Mouse (Mus musculus): ENCODE measurements around the gene Tmco4. TPM values are rescaled to one million over a fixed set of nuclear protein-coding genes. Genes with fewer than 3 reads are reported as not detected.
A peak's percentile ranks its signal among the peaks of the same experiment; 100 is the strongest.
"Not testable (repeated sequence)": the region's sequence is repeated elsewhere in the genome, so short reads cannot be mapped to it uniquely, and the experiment has no call there.

The Tmco4 gene
- polyA plus RNA-seq, 1 experiment from 2014 or later = 1.8 TPM

DNA sequence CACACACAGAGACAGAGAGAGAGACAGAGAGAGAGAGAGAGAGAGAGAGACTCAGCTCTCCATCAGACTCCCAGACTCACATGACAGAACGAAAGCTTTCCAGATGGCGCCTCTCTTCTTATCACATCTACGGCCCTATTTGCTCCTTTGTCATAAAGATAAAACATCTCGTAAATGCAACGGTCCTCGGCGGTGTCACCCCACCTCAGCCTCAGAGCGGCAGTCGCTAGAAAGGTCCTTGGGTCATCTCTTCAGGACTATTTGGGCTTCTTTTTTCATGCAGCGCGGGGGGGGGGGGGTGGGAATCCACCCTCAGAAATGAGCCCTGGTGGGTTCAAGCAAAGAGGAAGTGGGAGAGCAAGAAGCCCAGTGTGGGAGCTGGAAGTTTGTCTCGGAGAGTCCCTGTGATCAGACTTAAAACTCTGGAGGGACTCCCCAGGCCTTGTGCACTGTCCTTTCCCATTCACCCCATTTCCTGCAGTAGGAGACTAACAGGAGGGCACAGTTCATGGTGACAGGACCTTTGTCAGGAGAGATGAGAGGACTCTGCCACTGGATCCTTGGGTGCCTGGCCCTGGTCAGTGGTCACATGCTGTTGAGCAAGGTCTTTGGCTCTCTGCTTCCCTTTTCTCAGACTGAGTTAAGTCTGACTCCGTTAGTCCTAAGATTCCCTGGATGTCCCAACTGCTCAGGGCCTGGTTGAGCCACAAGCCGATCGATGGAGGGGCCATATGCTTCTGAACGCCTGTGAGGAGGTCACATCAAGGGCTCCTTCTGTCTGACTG lies 3.7 kb upstream of the Tmco4 start:
- WGBS = 76% methylated on average over 16 of the region's 16 CpGs
- H3K4me1 ChIP-seq (ENCODE audit: control insufficient read depth, insufficient read depth, low read depth, low read length) = peaks cover 18% of the 10 kb centered on the region
- H3K27me3 ChIP-seq (replicated peaks; ENCODE audit: control insufficient read depth, insufficient read depth, low read length) = peaks cover 2% of the 10 kb centered on the region; the same call in 1 of the 2 replicates
- no peak overlapping the region for H3K4me2 ChIP-seq (ENCODE audit: low read length)
- ATAC-seq = no peak
- no peaks in the 10 kb centered on the region for H3K9me3 ChIP-seq (ENCODE audit: control insufficient read depth, low read length)
- no peak overlapping the region for H3K27ac ChIP-seq (ENCODE audit: low read depth, low read length)
- no peaks in the 10 kb centered on the region for H3K36me3 ChIP-seq (ENCODE audit: control insufficient read depth, insufficient read depth, low read length)
- H3K9ac ChIP-seq (ENCODE audit: low read depth, low read length) = no peak overlapping the region
- H3K4me3 ChIP-seq (ENCODE audit: low read length) = no peak overlapping the region

DNA sequence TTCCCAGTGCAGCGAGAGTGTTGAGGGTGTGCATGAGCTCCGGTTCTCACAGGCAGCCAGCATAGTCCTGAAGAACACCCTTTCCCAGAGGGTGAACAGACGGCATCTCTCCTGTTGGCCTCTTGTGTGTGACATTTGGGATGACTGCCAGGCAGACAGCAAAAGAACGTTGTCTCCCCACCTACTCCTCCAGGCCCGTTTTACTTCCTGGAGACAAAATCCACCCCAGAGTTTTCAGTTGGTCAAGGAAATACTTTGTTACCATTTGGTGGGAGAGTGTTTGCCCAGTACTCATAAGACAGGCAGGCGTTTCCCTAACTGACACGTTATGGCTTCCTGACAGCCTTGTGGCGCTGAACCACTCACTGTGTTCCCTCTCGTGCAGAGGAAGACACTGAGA lies 3.0 kb upstream of the Tmco4 start:
- WGBS = 62% methylated on average over 9 of the region's 9 CpGs
- ATAC-seq = no peak

DNA sequence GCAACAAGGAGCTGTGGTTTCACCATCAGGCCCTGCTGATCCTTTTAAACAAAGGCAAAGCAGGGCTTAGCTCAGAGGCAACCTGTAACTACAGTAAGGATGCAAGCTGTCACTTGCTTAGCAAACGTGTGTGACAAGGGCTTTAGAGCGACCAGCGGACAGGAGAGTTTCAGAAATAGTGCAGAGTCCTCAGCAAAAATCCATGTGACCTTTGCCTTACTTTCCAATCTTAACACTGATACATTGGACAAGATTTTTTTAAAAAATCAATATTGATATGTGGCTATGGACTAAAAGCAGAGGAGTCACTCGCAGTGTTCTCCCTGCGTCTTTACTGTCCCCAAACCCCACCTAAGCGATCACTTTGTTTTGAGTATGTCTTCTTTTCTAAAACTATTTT lies 1.3 kb upstream of the Tmco4 start:
- WGBS = 91% methylated on average over 6 of the region's 6 CpGs
- Histone ChIP-seq H3K36me3 (ENCODE audit: control insufficient read depth, insufficient read depth, low read length) (no peaks in the 10 kb centered on the region), H3K4me1 (ENCODE audit: control insufficient read depth, insufficient read depth, low read depth, low read length) (peaks cover 18% of the 10 kb centered on the region), H3K4me3 (ENCODE audit: low read length) (no peak overlapping the region), H3K9me3 (ENCODE audit: control insufficient read depth, low read length) (no peaks in the 10 kb centered on the region), H3K4me2 (ENCODE audit: low read length) (no peak overlapping the region), H3K9ac (ENCODE audit: low read depth, low read length) (no peak overlapping the region), H3K27ac (ENCODE audit: low read depth, low read length) (no peak overlapping the region), H3K27me3 (replicated peaks; ENCODE audit: control insufficient read depth, insufficient read depth, low read length) (peaks cover 2% of the 10 kb centered on the region; the same call in 1 of the 2 replicates)
- ATAC-seq = no peak

More for the DNA sequence above, 3.0 kb upstream of the Tmco4 start:
- H3K27me3 ChIP-seq (replicated peaks; ENCODE audit: control insufficient read depth, insufficient read depth, low read length) = peaks cover 2% of the 10 kb centered on the region; the same call in 1 of the 2 replicates
- no peak overlapping the region for H3K27ac ChIP-seq (ENCODE audit: low read depth, low read length)
- no peak overlapping the region for H3K4me3 ChIP-seq (ENCODE audit: low read length)
- H3K4me2 ChIP-seq (ENCODE audit: low read length) = no peak overlapping the region
- H3K4me1 ChIP-seq (ENCODE audit: control insufficient read depth, insufficient read depth, low read depth, low read length) = peaks cover 18% of the 10 kb centered on the region
- H3K9ac ChIP-seq (ENCODE audit: low read depth, low read length) = no peak overlapping the region
- no peaks in the 10 kb centered on the region for H3K9me3 ChIP-seq (ENCODE audit: control insufficient read depth, low read length)
- no peaks in the 10 kb centered on the region for H3K36me3 ChIP-seq (ENCODE audit: control insufficient read depth, insufficient read depth, low read length)

DNA sequence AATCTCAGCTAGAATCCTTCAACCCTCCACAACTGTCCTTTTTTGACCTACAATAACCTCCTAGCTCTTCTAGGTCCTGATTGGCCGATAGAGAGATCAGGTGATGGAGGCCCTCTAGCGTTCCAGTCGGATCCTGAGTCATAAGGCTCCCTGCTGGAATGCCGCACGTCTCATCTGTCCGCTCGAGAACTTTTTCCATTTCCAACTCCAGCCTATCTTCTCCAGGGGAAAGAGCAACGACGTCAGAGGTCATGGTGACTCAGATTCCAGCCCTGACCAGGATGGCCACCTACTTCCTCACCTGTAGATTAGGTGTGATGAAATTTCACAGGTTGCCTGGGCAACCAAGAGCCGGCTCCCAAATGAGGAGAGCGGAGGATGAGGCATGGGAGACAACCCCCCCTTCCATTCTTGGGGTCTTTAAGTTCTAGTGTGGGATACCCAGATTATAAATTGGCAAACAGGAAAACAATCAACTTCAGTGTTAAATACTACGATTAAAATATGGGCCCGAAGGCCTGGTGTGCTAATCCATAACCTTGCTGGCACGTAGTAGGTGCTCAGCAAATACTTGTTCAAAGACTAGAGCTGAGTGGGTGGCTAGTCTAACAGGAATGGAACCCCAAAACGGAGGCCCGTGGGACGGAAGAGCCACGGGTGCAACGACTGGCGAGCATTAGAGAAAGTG lies 405 bp upstream of the Tmco4 start:
- 0 out of 2 replicates have a peak, but pooled peaks have one; percentile 37 for ATAC-seq
- Histone ChIP-seq H3K4me1 (ENCODE audit: control insufficient read depth, insufficient read depth, low read depth, low read length) (peaks cover 18% of the 10 kb centered on the region), H3K9me3 (ENCODE audit: control insufficient read depth, low read length) (no peaks in the 10 kb centered on the region), H3K36me3 (ENCODE audit: control insufficient read depth, insufficient read depth, low read length) (no peaks in the 10 kb centered on the region), H3K4me2 (ENCODE audit: low read length) (peak overlapping the region; percentile 88), H3K4me3 (ENCODE audit: low read length) (peak overlapping the region; percentile 48), H3K9ac (ENCODE audit: low read depth, low read length) (peak overlapping the region; percentile 73), H3K27ac (ENCODE audit: low read depth, low read length) (no peak overlapping the region), H3K27me3 (replicated peaks; ENCODE audit: control insufficient read depth, insufficient read depth, low read length) (peaks cover 2% of the 10 kb centered on the region; the same call in 1 of the 2 replicates)
- 20% methylated on average over 20 of the region's 20 CpGs for WGBS

DNA sequence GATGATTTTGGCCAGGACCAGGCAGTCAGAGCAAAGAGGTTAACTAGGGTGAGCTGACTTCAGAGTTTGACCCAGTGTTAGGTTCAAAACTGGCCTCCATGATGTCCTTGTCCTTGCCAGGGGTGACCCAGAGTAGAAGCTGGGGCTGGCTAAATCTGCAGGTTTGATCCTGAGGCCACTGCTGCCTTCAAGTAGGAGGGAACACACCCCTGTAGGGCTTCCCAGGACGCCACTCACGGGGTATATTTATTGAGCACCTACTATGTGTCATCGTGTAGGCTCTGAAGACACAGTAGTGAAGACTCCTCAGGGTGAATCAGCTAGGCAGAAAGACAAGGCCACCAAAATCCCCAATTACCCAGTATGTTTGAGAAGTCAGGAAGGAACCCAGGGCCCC lies 1.0 kb downstream of the Tmco4 start:
- Histone ChIP-seq H3K4me2 (ENCODE audit: low read length) (peak overlapping the region; percentile 88), H3K36me3 (ENCODE audit: control insufficient read depth, insufficient read depth, low read length) (no peaks in the 10 kb centered on the region), H3K27ac (ENCODE audit: low read depth, low read length) (no peak overlapping the region), H3K9ac (ENCODE audit: low read depth, low read length) (no peak overlapping the region), H3K27me3 (replicated peaks; ENCODE audit: control insufficient read depth, insufficient read depth, low read length) (peaks cover 2% of the 10 kb centered on the region; the same call in 1 of the 2 replicates), H3K4me1 (ENCODE audit: control insufficient read depth, insufficient read depth, low read depth, low read length) (peaks cover 18% of the 10 kb centered on the region), H3K4me3 (ENCODE audit: low read length) (peak overlapping the region; percentile 48), H3K9me3 (ENCODE audit: control insufficient read depth, low read length) (no peaks in the 10 kb centered on the region)
- WGBS = 55% methylated on average over 3 of the region's 3 CpGs
- no peak for ATAC-seq

DNA sequence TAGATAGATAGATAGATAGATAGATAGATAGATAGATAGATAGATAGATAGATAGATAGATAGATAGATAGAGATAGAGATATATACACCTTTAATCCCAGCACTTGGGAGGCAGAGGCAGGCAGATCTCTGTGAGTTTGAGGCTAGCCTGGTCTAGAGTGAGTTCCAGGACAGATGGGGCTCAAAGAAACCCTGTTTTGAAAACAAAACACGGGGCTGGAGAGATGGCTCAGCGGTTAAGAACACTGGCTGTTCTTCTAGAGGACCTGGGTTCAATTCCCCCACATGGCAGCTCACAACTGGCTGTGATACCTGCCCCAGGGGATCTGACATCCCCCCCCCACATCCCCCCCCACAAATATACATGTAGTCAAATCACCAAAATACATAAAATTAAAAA lies 1.9 kb downstream of the Tmco4 start:
- peaks cover 18% of the 10 kb centered on the region for H3K4me1 ChIP-seq (ENCODE audit: control insufficient read depth, insufficient read depth, low read depth, low read length)
- H3K36me3 ChIP-seq (ENCODE audit: control insufficient read depth, insufficient read depth, low read length); H3K9ac ChIP-seq (ENCODE audit: low read depth, low read length); H3K27me3 ChIP-seq (replicated peaks; ENCODE audit: control insufficient read depth, insufficient read depth, low read length); H3K4me3 ChIP-seq (ENCODE audit: low read length); H3K27ac ChIP-seq (ENCODE audit: low read depth, low read length); H3K9me3 ChIP-seq (ENCODE audit: control insufficient read depth, low read length); H3K4me2 ChIP-seq (ENCODE audit: low read length); ATAC-seq: not testable (repeated sequence)
- 78% methylated on average over 2 of the region's 2 CpGs for WGBS

DNA sequence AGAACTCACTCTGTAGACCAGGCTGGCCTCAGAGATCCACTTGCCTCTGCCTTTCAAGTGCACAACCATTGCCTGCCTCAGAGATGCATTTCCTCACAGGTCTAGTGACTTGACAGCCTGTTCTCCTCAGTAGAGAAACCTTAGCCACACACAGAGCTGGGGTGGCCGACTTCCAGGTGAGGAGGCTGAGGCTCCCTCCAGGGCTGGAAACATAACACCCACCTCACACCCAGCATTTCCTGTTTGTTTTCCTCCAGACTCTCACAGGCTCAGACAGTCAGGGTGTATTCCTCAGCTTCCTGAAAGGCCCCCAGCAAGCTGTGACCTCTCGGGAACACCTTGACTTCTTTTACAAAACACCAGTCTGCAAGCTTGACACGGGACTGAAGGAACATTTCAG lies 2.5 kb downstream of the Tmco4 start:
- no peaks in the 10 kb centered on the region for H3K9me3 ChIP-seq (ENCODE audit: control insufficient read depth, low read length)
- H3K27ac ChIP-seq (ENCODE audit: low read depth, low read length) = no peak overlapping the region
- no peak overlapping the region for H3K9ac ChIP-seq (ENCODE audit: low read depth, low read length)
- H3K4me1 ChIP-seq (ENCODE audit: control insufficient read depth, insufficient read depth, low read depth, low read length) = peaks cover 18% of the 10 kb centered on the region
- 76% methylated on average over 3 of the region's 3 CpGs for WGBS
- H3K4me2 ChIP-seq (ENCODE audit: low read length) = no peak overlapping the region
- no peak overlapping the region for H3K4me3 ChIP-seq (ENCODE audit: low read length)
- no peak for ATAC-seq
- no peaks in the 10 kb centered on the region for H3K36me3 ChIP-seq (ENCODE audit: control insufficient read depth, insufficient read depth, low read length)
- peaks cover 2% of the 10 kb centered on the region; the same call in 1 of the 2 replicates for H3K27me3 ChIP-seq (replicated peaks; ENCODE audit: control insufficient read depth, insufficient read depth, low read length)

DNA sequence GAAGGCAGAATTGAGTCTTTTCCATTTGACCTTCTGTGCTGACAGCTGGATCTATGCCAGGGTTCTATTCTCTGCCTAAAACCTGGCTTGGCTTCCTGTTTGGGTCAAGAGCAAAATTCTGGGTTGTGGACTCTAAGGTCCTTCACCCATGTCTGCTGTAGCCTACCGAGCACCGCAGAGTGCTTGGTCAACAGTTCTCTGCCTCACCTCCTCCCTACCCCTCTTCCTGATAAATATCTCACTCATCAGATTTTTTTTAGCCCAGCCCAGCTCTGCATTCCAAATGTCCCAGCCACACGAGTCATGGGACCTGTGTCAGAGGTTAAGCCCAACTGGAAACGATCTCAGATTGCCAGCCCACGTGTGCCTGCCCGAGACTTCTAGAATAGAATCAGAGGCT lies 3.4 kb downstream of the Tmco4 start:
- Histone ChIP-seq H3K27me3 (replicated peaks; ENCODE audit: control insufficient read depth, insufficient read depth, low read length) (peaks cover 2% of the 10 kb centered on the region; the same call in 1 of the 2 replicates), H3K9me3 (ENCODE audit: control insufficient read depth, low read length) (no peaks in the 10 kb centered on the region), H3K4me3 (ENCODE audit: low read length) (no peak overlapping the region), H3K9ac (ENCODE audit: low read depth, low read length) (no peak overlapping the region), H3K27ac (ENCODE audit: low read depth, low read length) (no peak overlapping the region), H3K4me2 (ENCODE audit: low read length) (no peak overlapping the region), H3K4me1 (ENCODE audit: control insufficient read depth, insufficient read depth, low read depth, low read length) (peaks cover 18% of the 10 kb centered on the region), H3K36me3 (ENCODE audit: control insufficient read depth, insufficient read depth, low read length) (no peaks in the 10 kb centered on the region)
- ATAC-seq = no peak
- 82% methylated on average over 6 of the region's 6 CpGs for WGBS

DNA sequence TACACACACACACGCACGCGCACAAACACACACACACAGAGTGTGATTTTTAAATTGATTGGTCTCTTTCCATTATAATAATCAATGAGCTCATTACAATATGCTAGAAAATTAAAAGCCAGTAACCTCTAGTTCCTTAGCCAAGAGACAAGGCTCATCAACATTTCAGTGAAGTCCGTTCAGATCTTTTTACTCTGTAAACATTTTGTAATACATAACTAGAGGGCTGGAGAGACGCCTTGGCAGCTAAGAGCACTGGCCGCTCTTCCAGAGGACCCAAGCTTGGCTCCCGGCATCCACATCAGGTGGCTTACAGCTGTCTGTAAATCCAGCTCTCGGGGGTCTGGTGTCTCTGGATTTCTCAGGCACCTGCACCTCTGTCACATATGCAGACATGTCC lies 7.3 kb downstream of the Tmco4 start:
- no peaks in the 10 kb centered on the region for H3K9me3 ChIP-seq (ENCODE audit: control insufficient read depth, low read length)
- no peak overlapping the region for H3K4me2 ChIP-seq (ENCODE audit: low read length)
- H3K27ac ChIP-seq (ENCODE audit: low read depth, low read length) = no peak overlapping the region
- no peaks in the 10 kb centered on the region for H3K36me3 ChIP-seq (ENCODE audit: control insufficient read depth, insufficient read depth, low read length)
- H3K27me3 ChIP-seq (replicated peaks; ENCODE audit: control insufficient read depth, insufficient read depth, low read length) = no peaks in the 10 kb centered on the region
- H3K4me1 ChIP-seq (ENCODE audit: control insufficient read depth, insufficient read depth, low read depth, low read length) = no peaks in the 10 kb centered on the region
- H3K4me3 ChIP-seq (ENCODE audit: low read length) = no peak overlapping the region
- ATAC-seq = no peak
- H3K9ac ChIP-seq (ENCODE audit: low read depth, low read length) = no peak overlapping the region
- WGBS = 92% methylated on average over 8 of the region's 8 CpGs

All from hindbrain, embryonic 16.5 days (tissue).